ENCODE assay signal across 20 mouse cellular contexts in the genomic region with DNA sequence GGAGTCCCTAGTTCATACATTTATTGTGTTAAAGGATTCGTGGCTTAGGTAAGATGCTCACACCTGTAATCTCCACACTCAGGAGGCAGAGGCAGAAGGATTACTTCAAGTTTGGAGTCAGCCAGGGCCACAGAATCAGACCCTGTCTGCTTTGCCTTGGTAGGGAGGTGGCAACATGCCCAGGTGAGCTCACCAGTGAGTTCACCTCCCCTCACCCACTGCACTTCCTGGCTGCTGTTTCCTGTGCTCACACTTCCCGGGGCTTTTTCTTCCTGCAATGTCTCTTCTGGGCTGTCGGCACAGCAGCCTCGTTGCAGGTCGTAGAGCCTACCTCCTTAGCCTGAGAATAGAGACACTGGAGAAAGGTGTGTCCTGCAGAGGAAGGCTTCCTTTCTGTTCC. TPM values are rescaled to one million over a fixed set of nuclear protein-coding genes. Genes with fewer than 3 reads are reported as not detected.
DNase-seq lines count a peak whose midpoint lies in the region; ATAC-seq and TF ChIP-seq lines count a peak whose summit lies in the region.
"Had no signal": no experiment of that assay in that cellular context is flagged by ENCODE, and none has a peak within 500 bp of the region (broad histone marks: within the 10 kb centered on the region; RNA-seq: fewer than 3 reads in every experiment).

No protein-coding gene starts in this region.

- H3K36me3 ChIP-seq in kidney, adult 2 months (ENCODE audit: control insufficient read depth, insufficient read depth, low read length): no peaks in the 10 kb centered on the region; the same call in 1 of the 2 replicates
- peaks cover 59% of the 10 kb centered on the region for H3K36me3 ChIP-seq in intestine, postnatal 0 days (ENCODE audit: control insufficient read depth, insufficient read depth)

- no peak overlapping the region for H3K9ac ChIP-seq in intestine, postnatal 0 days (ENCODE audit: low read depth, low read length)
- H3K9ac ChIP-seq: hindbrain, embryonic 12.5 days; intestine, embryonic 15.5 days; limb, embryonic 15.5 days; neural tube, embryonic 15.5 days had no signal

- TF ChIP-seq POLR2A in kidney, adult 2 months (IDR thresholded peaks at IDR 0.05; ENCODE audit: low read depth, low read length): no peak

- no peak for ATAC-seq in intestine, postnatal 0 days
- ATAC-seq: intestine, embryonic 15.5 days had no signal

- H3K4me3 ChIP-seq in kidney, adult 2 months (ENCODE audit: insufficient read depth, low read depth, low read length): no peak overlapping the region
- no peak overlapping the region for H3K4me3 ChIP-seq in intestine, postnatal 0 days (ENCODE audit: low read depth, low read length)
- H3K4me3 ChIP-seq: hindbrain, embryonic 12.5 days; intestine, embryonic 15.5 days; limb, embryonic 15.5 days; neural tube, embryonic 15.5 days had no signal

- H3K4me1 ChIP-seq in kidney, adult 2 months (ENCODE audit: control insufficient read depth, insufficient read depth, low read length): peaks cover 12% of the 10 kb centered on the region
- H3K4me1 ChIP-seq in intestine, postnatal 0 days (replicated peaks; ENCODE audit: control insufficient read depth, insufficient read depth, low read length): 0 out of 2 replicates have a peak, but pooled peaks cover 4% of the 10 kb centered on the region

- no peak overlapping the region for H3K27ac ChIP-seq in kidney, adult 2 months (ENCODE audit: insufficient read depth, low read depth, low read length)
- no peak overlapping the region for H3K27ac ChIP-seq in intestine, postnatal 0 days (ENCODE audit: low read depth, low read length)
- H3K27ac ChIP-seq: hindbrain, embryonic 12.5 days; intestine, embryonic 15.5 days; limb, embryonic 15.5 days; neural tube, embryonic 15.5 days had no signal

- WGBS in kidney, adult 2 months: 51% methylated on average over 5 of the region's 5 CpGs
- 57% methylated on average over 5 of the region's 5 CpGs for WGBS in intestine, postnatal 0 days

- no peaks in the 10 kb centered on the region for H3K9me3 ChIP-seq in intestine, postnatal 0 days (ENCODE audit: control insufficient read depth)
- H3K9me3 ChIP-seq: G1E; hindbrain, embryonic 12.5 days; intestine, embryonic 15.5 days; limb, embryonic 15.5 days; neural tube, embryonic 15.5 days had no signal

- H3K27me3 ChIP-seq in kidney, adult 2 months (replicated peaks; ENCODE audit: control insufficient read depth, insufficient read depth, low read length): no peaks in the 10 kb centered on the region
- H3K27me3 ChIP-seq in intestine, postnatal 0 days (replicated peaks; ENCODE audit: control insufficient read depth, insufficient read depth, low read length): no peaks in the 10 kb centered on the region
- H3K27me3 ChIP-seq: intestine, embryonic 15.5 days; limb, embryonic 15.5 days; neural tube, embryonic 15.5 days had no signal

- peak; percentile 45 for DNase-seq in kidney, adult 2 months
- DNase-seq in kidney, adult 8-10 months: no peak
- DNase-seq in lung, postnatal 10 days: peak; percentile 39
- no peak for DNase-seq in lung, postnatal 25 days (ENCODE audit: low spot score)
- peak; percentile 49 for DNase-seq in T-cell, adult 2 months (ENCODE audit: low spot score)
- DNase-seq in naive thymus-derived CD4-positive, alpha-beta T cell, adult 2 months (ENCODE audit: low read depth): peak; percentile 69
- DNase-seq in c-Kit-positive CD71-positive TER-119-positive erythroid progenitor cells, embryonic 14.5 days (ENCODE audit: low spot score): no peak
- DNase-seq: cerebellum, adult 9-11 months; gastrocnemius, postnatal 10 days; layer of hippocampus, adult 9-11 months; lung, postnatal 4 days; right cerebral cortex, postnatal 4 days had no signal

- H3K4me2 ChIP-seq in intestine, postnatal 0 days (replicated peaks; ENCODE audit: low read depth): no peak overlapping the region
- H3K4me2 ChIP-seq: hindbrain, embryonic 12.5 days; intestine, embryonic 15.5 days; limb, embryonic 15.5 days; midbrain, embryonic 11.5 days; neural tube, embryonic 15.5 days had no signal

- no peak for TF ChIP-seq CTCF in kidney, adult 2 months (conservative IDR thresholded peaks at IDR 0.05; ENCODE audit: insufficient read depth, insufficient read length, low read depth, low read length)
- no peak for TF ChIP-seq CTCF in intestine, postnatal 0 days (IDR thresholded peaks at IDR 0.05; ENCODE audit: low read depth)

RNA-seq across cellular contexts. Expression of a gene that starts 6.6 kb away (rescaled TPM):
- 23.3 and 24.5 TPM in 2 replicates for polyA plus RNA-seq in kidney, adult 2 months (2012; rRNA removed)
- 3.7 and 5.0 TPM in 2 replicates for polyA plus RNA-seq in intestine, postnatal 0 days (2015; fragmentation: Nextera tagmentation; extraction: Ambion mirVana)

RNA-seq across cellular contexts. Expression of a gene that starts 25.5 kb away (rescaled TPM):
- polyA plus RNA-seq in kidney, adult 2 months (2012; rRNA removed): 50.3 and 74.9 TPM in 2 replicates
- polyA plus RNA-seq in intestine, postnatal 0 days (2015; fragmentation: Nextera tagmentation; extraction: Ambion mirVana): 256 and 266 TPM in 2 replicates

RNA-seq across cellular contexts. Expression of a gene that starts 25.8 kb away (rescaled TPM):
- polyA plus RNA-seq in kidney, adult 2 months (2012; rRNA removed): 18.8 and 19.6 TPM in 2 replicates
- 4.2 and 5.2 TPM in 2 replicates for polyA plus RNA-seq in intestine, postnatal 0 days (2015; fragmentation: Nextera tagmentation; extraction: Ambion mirVana)

RNA-seq across cellular contexts. Expression of a gene that starts 40.3 kb away (rescaled TPM):
- polyA plus RNA-seq in kidney, adult 2 months (2012; rRNA removed): 172 and 183 TPM in 2 replicates
- polyA plus RNA-seq in intestine, postnatal 0 days (2015; fragmentation: Nextera tagmentation; extraction: Ambion mirVana): 97.0 and 100 TPM in 2 replicates

RNA-seq across cellular contexts. Expression of a gene that starts 49.8 kb away (rescaled TPM):
- 0.75 and 1.2 TPM in 2 replicates for polyA plus RNA-seq in kidney, adult 2 months (2012; rRNA removed)
- 2.8 and 3.5 TPM in 2 replicates for polyA plus RNA-seq in intestine, postnatal 0 days (2015; fragmentation: Nextera tagmentation; extraction: Ambion mirVana)
- polyA plus RNA-seq: C2C12, G1E had no signal

Comparison
In these comparisons a context has a peak if more than half of its experiments do, and no peak if none do; other contexts are left out.
1. DNase-seq: peak in kidney, adult 2 months (single experiment), lung, postnatal 10 days (single experiment), T-cell, adult 2 months (single experiment) and naive thymus-derived CD4-positive, alpha-beta T cell, adult 2 months (single experiment); none in kidney, adult 8-10 months (0 of 2), lung, postnatal 25 days (single experiment) and c-Kit-positive CD71-positive TER-119-positive erythroid progenitor cells, embryonic 14.5 days (single experiment).